Mouse (Mus musculus) embryonic fibroblast, embryonic 13.5 days (primary cell): ENCODE measurements at regions not wholly inside any gene's neighbourhood (a gene's known extent, or its start where the extent isn't known, plus 50 kb on each side); places are given as distances from the start of the nearest gene placed in this dataset.

ENCODE experiments used
- H3K27ac ChIP-seq: 2 replicates; pipeline ENCODE4 v1.5.1; 2012; ENCODE audit warnings: low read length, control low read depth, inconsistent platforms; ENCODE audit not compliant: insufficient read depth
- H3K4me1 ChIP-seq: 2 replicates; pipeline ENCODE4 v1.6.1; 2011; ENCODE audit warnings: low read length; ENCODE audit not compliant: control insufficient read depth, insufficient read depth
- H3K4me3 ChIP-seq: 2 replicates; pipeline ENCODE4 v1.5.1; 2011; ENCODE audit warnings: mild to moderate bottlenecking, control low read depth, low read length; ENCODE audit not compliant: insufficient read depth
- CTCF ChIP-seq: IDR thresholded peaks from 2 replicates; pipeline ENCODE4 v1.5.1; 2011; ENCODE audit warnings: mild to moderate bottlenecking, control low read depth, low read length, moderate library complexity, borderline replicate concordance; ENCODE audit not compliant: insufficient read depth
- POLR2A ChIP-seq: IDR thresholded peaks from 2 replicates; pipeline ENCODE4 v1.6.1; 2011; ENCODE audit warnings: low read depth, mild to moderate bottlenecking, control low read depth, low read length, moderate library complexity

- no peak overlapping the region for H3K27ac ChIP-seq
- no peak overlapping the region for H3K4me3 ChIP-seq
- no peaks in the 10 kb centered on the region for H3K4me1 ChIP-seq
- TF ChIP-seq CTCF, result no peak
- no peak for TF ChIP-seq POLR2A
These were observed 718.1 kb downstream of the Epm2a start for GRCm38 (mm10) chr10:12061069-12061861.

DNA sequence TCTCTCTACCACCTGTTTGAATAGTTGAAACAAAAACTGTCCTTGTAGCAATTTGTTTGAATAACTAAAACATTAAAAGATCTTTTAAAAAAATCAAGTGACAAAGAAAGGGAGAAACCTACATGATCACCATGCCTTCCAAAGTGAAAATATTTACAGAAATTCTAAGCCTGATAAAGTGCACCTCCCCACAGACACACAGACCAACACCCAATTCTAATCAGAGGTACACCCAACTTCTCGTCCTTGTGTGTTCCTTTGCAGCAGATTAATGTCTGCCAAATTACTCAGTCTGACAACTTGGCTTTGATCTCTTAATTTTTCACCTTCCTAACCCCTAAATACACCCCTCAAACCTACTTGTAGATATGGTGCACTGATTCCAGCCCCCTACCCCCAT, 719.1 kb downstream of the Epm2a start:
- no peak overlapping the region for H3K4me3 ChIP-seq
- H3K27ac ChIP-seq, result no peak overlapping the region
- TF ChIP-seq POLR2A (no peak), CTCF (no peak)
- H3K4me1 ChIP-seq, result no peaks in the 10 kb centered on the region

- Histone ChIP-seq H3K27ac (no peak overlapping the region), H3K4me3 (no peak overlapping the region), H3K4me1 (no peaks in the 10 kb centered on the region)
- no peak for TF ChIP-seq CTCF
- no peak for TF ChIP-seq POLR2A
These were observed 740.8 kb downstream of the Epm2a start for GRCm38 (mm10) chr10:12083961-12084360.

GRCm38 (mm10) chr10:12092521-12092920, 749.3 kb downstream of the Epm2a start:
- TF ChIP-seq CTCF (no peak), POLR2A (no peak)
- H3K4me3 ChIP-seq, result no peak overlapping the region
- H3K27ac ChIP-seq, result no peak overlapping the region
- no peaks in the 10 kb centered on the region for H3K4me1 ChIP-seq

DNA sequence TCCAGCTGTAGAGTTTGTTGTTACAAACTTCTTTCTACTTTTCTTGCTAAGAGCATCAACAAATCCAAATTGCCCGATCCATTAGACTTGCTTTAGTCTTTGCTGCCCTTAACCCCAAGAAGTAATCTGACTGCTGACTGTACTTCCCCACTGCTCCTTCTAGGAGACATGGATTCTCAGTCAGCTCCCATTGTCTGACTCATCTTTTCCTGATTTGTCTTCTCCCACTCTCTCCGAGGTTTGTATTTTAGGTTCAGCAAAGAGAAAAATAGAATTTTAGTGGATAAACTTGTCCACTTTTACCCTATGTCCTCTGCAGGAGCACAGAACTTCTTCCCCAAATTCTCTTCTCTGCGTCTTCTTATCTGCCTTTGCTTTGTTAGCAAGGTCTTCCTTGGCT, 753.5 kb downstream of the Epm2a start:
- no peak for TF ChIP-seq CTCF
- no peak for TF ChIP-seq POLR2A
- H3K27ac ChIP-seq, result no peak overlapping the region
- H3K4me3 ChIP-seq, result no peak overlapping the region
- H3K4me1 ChIP-seq, result no peaks in the 10 kb centered on the region

DNA sequence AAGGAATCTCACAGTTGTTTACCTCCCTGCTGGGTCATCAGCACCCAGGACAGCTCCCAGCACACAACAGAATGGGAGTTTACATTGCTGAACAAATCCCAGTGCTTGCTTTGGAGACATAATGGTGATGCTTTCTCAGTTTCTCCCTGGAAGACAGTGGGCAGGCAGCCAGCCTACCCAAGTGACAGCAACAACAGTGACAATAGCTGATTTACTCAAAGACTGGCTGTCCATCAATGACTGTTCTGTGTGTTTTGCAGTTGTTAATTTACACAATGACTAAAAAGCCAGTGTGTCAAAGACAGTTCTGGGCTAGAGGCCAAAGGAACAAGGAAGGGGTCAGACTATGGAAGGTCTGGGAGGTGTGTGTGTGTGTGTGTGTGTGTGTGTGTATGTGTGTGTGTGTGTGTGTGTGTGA, 762.2 kb downstream of the Utrn start:
- TF ChIP-seq POLR2A (no peak), CTCF (no peak)
- no peak overlapping the region for H3K27ac ChIP-seq
- no peak overlapping the region for H3K4me3 ChIP-seq
- H3K4me1 ChIP-seq, result no peaks in the 10 kb centered on the region

DNA sequence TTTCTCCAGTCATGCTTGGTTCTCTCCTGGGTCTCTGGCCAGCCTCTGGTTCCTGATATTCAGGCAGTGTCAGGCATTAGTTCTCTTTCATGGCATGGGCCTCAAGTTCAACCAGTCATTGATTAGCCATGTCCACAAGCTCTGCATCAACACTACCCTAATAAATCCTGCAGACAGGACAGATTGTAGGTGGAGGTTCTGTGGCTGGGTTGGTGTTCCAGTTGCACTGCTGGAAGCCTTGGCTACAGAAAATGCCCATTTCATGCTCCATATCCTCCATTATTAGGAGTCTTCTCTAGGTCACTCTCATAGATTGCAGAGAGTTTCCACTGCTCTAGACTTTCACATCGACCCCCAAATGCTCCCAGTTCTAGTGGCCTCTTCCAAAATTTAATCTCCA, 757.4 kb downstream of the Utrn start:
- no peak overlapping the region for H3K27ac ChIP-seq
- no peaks in the 10 kb centered on the region for H3K4me1 ChIP-seq
- no peak overlapping the region for H3K4me3 ChIP-seq
- TF ChIP-seq POLR2A (no peak), CTCF (no peak)

DNA sequence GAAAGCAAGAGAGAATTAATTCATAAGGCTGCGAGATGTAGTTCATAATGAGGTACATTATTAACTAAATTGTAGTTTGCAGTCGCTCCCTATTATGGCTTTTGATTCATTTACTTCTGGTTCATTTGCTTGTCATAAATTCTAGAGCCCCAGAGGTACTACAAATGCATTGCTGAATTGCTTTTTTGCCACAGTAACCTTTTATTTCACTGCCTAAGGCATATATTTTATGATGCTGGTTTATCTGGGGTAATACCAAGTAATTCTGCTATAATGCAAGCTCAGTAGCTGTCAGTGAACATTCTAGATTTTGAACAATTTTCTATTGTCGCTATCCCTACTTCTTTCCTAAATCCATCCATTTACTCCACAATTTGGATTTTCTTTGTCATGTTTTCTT, 753.4 kb downstream of the Utrn start:
- H3K4me3 ChIP-seq, result no peak overlapping the region
- TF ChIP-seq POLR2A (no peak), CTCF (no peak)
- H3K27ac ChIP-seq, result no peak overlapping the region
- H3K4me1 ChIP-seq, result no peaks in the 10 kb centered on the region

DNA sequence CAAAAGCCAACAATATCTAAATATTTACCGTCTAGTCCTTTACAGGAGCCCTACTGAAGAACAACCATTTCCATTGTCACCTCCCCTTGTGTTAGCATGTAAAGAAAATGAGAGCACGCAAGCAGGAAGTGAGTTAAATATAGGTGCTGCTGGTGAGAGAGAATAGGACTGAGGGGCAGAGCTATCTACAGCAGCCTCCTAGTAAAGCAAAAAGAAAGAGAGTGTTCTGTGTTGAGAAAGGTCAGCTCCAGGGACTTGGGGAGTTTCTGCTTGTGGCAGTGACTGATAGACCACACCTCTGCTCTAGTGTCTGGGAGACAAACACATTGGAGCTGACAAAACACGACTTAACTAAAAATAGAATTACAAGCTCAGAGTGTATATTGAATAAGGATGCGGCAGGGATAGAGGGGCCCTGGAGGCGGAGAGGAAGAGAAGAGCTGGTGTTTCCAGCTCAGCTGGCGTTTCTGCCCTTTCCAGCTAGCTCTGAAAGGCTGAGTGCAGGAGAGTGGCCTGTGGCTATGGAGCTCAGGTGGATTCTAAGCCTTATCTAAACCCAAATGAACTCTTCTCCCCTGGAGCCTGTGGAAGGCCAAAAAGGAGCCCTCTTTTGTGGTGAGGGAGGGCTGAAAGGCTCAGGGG, 752.4 kb downstream of the Utrn start:
- Histone ChIP-seq H3K27ac (no peak overlapping the region), H3K4me1 (no peaks in the 10 kb centered on the region), H3K4me3 (no peak overlapping the region)
- TF ChIP-seq POLR2A (no peak), CTCF (no peak)

DNA sequence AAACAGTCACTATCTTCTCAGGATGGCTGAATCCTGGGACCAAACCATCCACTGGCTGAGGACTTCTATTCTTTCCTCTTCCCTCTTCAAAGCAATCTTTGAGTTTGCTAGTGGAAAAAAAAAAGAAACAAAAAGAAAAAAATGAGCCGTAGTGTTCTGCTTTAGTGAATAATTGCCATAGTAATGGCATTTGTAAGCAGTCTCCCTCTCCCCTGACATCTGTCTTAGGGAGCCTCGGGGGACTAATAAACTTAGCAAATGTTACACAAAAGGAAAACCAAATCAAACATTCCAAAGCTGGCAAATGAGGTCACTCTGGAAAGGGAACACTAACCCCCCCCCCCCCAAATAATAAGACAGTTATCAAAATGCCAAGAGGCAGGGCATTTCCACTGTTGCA, 744.9 kb downstream of the Utrn start:
- TF ChIP-seq POLR2A (no peak), CTCF (no peak)
- Histone ChIP-seq H3K27ac (no peak overlapping the region), H3K4me1 (no peaks in the 10 kb centered on the region; the same call in 1 of the 2 replicates), H3K4me3 (no peak overlapping the region)

DNA sequence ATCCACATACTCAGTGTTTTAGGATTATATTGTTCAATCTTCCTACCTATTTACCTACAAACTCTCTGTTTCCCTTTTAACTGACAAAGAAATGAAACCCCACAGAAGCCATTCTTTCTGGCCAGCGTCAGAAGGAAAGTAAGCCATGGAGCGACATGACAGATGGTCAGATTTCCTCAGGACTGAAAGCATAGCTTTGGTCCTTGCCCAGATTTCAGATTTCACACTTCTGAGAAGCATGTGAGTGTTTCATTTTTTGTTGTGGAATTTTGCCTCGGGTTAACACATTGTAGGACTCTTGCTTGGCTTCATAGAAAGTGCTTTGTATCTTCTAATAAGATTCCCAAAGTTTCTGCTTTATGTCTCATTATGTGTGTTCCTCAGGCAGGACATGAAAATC, 739.7 kb downstream of the Utrn start:
- H3K4me1 ChIP-seq, result no peaks in the 10 kb centered on the region
- H3K4me3 ChIP-seq, result no peak overlapping the region
- TF ChIP-seq CTCF (no peak), POLR2A (no peak)
- no peak overlapping the region for H3K27ac ChIP-seq
